Mouse (Mus musculus): ENCODE data around the gene Rgl1.

DNA sequence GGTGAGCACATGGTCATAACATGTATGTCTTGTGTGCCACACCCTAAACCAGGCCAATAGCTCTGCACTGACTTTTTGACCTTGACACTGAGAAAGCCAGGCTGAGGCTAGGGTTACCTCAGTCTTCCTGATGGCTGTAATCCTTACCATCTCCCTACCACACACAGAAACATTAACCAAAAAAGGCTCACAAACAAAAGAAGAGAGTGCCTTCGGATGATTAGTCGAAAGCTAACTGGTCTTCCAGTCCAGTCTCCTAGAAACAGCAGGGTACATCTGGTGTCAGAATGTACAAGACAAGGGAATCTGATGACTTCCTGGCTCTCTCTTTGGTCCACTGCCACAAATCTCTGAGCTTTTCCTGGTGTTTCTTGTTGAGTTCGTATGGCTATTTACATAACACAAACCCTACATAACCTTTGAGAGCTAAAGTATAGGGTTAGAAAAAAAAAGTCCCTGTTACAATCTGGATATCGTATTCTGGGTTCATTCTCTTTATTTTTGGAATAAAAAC lies 249.0 kb downstream of the Rgl1 start:
- TF ChIP-seq GATA1 (IDR thresholded peaks at IDR 0.05; ENCODE audit: borderline replicate concordance, low read length) (no peak), FLI1 (IDR thresholded peaks at IDR 0.05; ENCODE audit: low read length) (no peak)

Measured in megakaryocyte, embryonic 14.5 days (primary cell).